Mouse (Mus musculus) embryonic facial prominence, embryonic 12.5 days (tissue): ENCODE data around the gene Sult1d1. TPM values are rescaled to one million over a fixed set of nuclear protein-coding genes. Genes with fewer than 3 reads are reported as not detected.
"Not testable (repeated sequence)": the region's sequence is repeated elsewhere in the genome, so short reads cannot be mapped to it uniquely, and the experiment has no call there.

Experiments used
- ATAC-seq: fragments of 200-750 bp; cut with Nextera tagmentation; 2 replicates; pipeline ENCODE4 v1.8.0; 2017; ENCODE audit not compliant: insufficient number of reproducible peaks, insufficient read depth, low FRiP score, low TSS enrichment
- H3K27ac ChIP-seq: fragments of 300-500 bp; sonication (generic); 2 replicates; pipeline ENCODE4 v1.5.1; 2016; ENCODE audit warnings: mild to moderate bottlenecking
- H3K27me3 ChIP-seq: fragments of 300-500 bp; sonication (generic); 2 replicates; pipeline ENCODE4 v1.6.1; 2016; ENCODE audit warnings: mild to moderate bottlenecking, moderate library complexity
- H3K36me3 ChIP-seq: fragments of 300-500 bp; sonication (generic); 2 replicates; pipeline ENCODE4 v1.6.1; 2016; ENCODE audit warnings: mild to moderate bottlenecking
- H3K4me1 ChIP-seq: fragments of 300-500 bp; sonication (generic); 2 replicates; pipeline ENCODE4 v1.6.1; 2016
- H3K4me2 ChIP-seq: fragments of 300-500 bp; sonication (generic); replicated peaks from 2 replicates; pipeline ENCODE4 v1.6.1; 2016; ENCODE audit warnings: mild to moderate bottlenecking, moderate library complexity
- H3K4me3 ChIP-seq: fragments of 300-500 bp; sonication (generic); 2 replicates; pipeline ENCODE4 v1.5.1; 2016; ENCODE audit warnings: mild to moderate bottlenecking
- H3K9ac ChIP-seq: fragments of 300-500 bp; sonication (generic); 2 replicates; pipeline ENCODE4 v1.6.1; 2016; ENCODE audit warnings: mild to moderate bottlenecking, moderate library complexity
- H3K9me3 ChIP-seq: fragments of 300-500 bp; sonication (generic); 2 replicates; pipeline ENCODE4 v1.6.1; 2016; ENCODE audit warnings: mild to moderate bottlenecking, moderate library complexity
- WGBS: fragments of 180-500 bp; shearing (Covaris S2); methylation state at CpG from one replicate; pipeline ENCODE4 v1.1.7; 2016; 5-methylcytosine and 5-hydroxymethylcytosine counted together
- microRNA-seq: library from miRNA; unstranded; fragments of <30 nt; microRNA quantifications from one replicate; pipeline ENCODE4, GENCODE M21; 2017
- polyA plus RNA-seq: library from polyadenylated mRNA; unstranded; fragments of >200 nt; fragmentation: Nextera tagmentation; extraction: Ambion mirVana; gene quantifications from 2 replicates; pipeline ENCODE4 v1.2.1, GENCODE M21; 2016

Sult1d1 gene
- polyA plus RNA-seq, 1 experiment from 2014 or later: not detected

DNA sequence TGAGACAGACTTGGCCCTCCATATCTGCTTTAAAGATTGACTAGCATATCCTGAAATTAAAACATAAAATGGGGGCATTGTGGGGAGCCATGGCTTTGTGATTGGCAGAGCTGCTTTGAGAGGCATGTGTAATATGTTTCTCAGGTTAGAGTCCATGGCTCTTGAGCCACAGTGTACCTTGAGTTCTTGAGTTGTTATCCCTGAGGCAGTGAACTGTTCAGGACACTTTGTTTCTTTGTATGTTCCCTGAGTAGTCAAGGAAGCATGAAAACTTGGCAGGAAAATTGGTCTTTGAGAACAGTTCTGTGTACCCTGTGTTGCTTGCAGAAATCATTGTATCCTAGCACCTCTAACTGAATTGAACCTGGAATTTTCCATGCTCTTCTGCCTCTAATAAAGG lies 5.9 kb downstream of the Sult1d1 start:
- no peaks in the 10 kb centered on the region for H3K4me1 ChIP-seq
- no peak for ATAC-seq
- H3K27ac ChIP-seq: no peak overlapping the region
- no peak overlapping the region for H3K4me2 ChIP-seq
- no peaks in the 10 kb centered on the region for H3K9me3 ChIP-seq
- no peaks in the 10 kb centered on the region for H3K27me3 ChIP-seq
- H3K4me3 ChIP-seq: no peak overlapping the region
- H3K9ac ChIP-seq: no peak overlapping the region
- H3K36me3 ChIP-seq: no peaks in the 10 kb centered on the region

DNA sequence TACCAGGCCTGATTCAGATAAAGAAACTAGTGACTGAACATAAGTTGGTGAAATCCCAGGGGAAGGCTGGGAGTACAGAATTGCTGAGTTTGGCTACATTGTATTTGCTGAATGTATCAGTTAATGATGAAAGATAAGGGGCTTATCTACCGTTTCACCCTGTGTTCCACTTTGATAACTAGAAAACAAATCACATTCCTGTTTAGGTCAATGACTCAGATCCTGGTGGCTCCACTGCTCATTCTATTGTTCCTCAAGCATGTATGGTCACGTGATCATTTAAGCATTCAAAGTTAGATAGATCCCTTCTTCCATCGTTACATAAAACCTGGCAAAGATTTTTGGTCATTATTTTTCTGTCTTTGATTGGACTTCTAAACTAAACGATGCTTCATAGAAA lies 6.3 kb downstream of the Sult1d1 start:
- Histone ChIP-seq H3K27me3 (no peaks in the 10 kb centered on the region), H3K4me3 (no peak overlapping the region), H3K36me3 (no peaks in the 10 kb centered on the region), H3K4me1 (no peaks in the 10 kb centered on the region), H3K4me2 (no peak overlapping the region), H3K9ac (no peak overlapping the region), H3K27ac (no peak overlapping the region), H3K9me3 (no peaks in the 10 kb centered on the region)
- no peak for ATAC-seq
- 79% methylated on average over 4 of the region's 4 CpGs for WGBS

DNA sequence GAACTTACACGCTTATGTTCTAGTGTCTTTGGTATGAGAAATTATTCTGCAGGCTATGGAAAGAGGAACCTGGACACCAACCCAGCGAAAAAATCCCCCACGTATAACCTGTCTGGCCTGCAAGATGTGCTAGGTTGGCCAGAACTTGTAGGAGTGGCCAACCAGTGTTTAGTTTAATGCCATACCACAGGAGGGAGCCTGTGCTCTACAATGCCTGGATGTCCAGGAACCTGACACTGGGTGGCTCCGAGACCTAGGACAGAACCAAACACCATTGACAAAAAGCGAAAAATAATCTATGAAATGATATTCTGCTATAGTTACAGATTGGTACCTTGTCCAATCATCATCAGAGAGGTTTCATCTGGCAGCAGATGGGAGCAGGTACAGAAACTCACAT lies 8.7 kb downstream of the Sult1d1 start:
- no peaks in the 10 kb centered on the region for H3K4me1 ChIP-seq
- no peak overlapping the region for H3K27ac ChIP-seq
- no peaks in the 10 kb centered on the region for H3K36me3 ChIP-seq
- 81% methylated on average over 5 of the region's 5 CpGs for WGBS
- H3K4me2 ChIP-seq: no peak overlapping the region
- no peak for ATAC-seq
- no peak overlapping the region for H3K4me3 ChIP-seq
- no peaks in the 10 kb centered on the region for H3K27me3 ChIP-seq
- no peaks in the 10 kb centered on the region for H3K9me3 ChIP-seq
- no peak overlapping the region for H3K9ac ChIP-seq

DNA sequence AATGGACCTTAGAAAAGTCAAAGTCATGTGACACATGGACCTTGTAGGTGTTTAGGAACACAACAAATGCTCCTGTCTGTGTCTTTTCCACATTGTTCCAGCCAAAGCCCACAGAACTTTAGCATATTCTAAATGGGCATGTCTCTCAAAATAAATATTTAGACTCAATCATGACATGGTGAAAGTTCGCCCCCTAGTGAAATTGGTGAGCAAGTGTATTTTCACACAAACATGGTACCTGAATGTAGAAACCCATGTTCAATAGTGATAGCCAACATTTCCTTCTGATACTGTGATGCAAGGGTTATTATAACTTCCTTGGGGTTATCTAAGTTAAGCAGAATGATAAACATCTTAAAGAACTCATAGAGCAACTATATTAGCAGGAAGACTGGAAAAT lies 17.9 kb downstream of the Sult1d1 start:
- H3K27ac ChIP-seq: no peak overlapping the region
- H3K4me1 ChIP-seq: no peaks in the 10 kb centered on the region
- no peak for ATAC-seq
- no peak overlapping the region for H3K4me2 ChIP-seq
- no peaks in the 10 kb centered on the region for H3K9me3 ChIP-seq
- no peaks in the 10 kb centered on the region for H3K27me3 ChIP-seq
- 27% methylated on average over 1 of the region's 1 CpGs for WGBS
- H3K4me3 ChIP-seq: no peak overlapping the region
- no peaks in the 10 kb centered on the region for H3K36me3 ChIP-seq
- no peak overlapping the region for H3K9ac ChIP-seq

DNA sequence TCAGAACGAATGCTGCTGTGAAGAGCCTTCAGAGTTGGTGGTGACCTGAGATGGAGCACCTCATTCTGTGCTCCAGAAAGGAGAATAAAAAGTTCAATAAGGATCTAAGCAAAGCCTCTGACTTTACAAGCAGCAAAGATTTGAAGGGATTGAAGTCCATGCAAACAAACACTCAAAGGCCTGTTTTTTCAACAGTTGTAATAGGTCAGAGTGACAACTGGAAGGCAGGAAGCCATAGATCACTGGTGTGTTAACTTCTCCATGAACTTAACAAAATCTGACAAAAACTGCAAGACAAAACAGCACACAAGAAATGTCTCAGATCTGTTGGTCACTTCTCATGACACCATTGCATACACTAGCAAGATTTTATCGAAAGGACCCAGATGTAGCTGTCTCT lies 30.7 kb downstream of the Sult1d1 start, which contains the start of gene Sult1b1:
TSS of gene Sult1b1 (minus strand) at position 85 of the 400 bp plus-strand sequence.
- WGBS: 91% methylated on average over 2 of the region's 2 CpGs

DNA sequence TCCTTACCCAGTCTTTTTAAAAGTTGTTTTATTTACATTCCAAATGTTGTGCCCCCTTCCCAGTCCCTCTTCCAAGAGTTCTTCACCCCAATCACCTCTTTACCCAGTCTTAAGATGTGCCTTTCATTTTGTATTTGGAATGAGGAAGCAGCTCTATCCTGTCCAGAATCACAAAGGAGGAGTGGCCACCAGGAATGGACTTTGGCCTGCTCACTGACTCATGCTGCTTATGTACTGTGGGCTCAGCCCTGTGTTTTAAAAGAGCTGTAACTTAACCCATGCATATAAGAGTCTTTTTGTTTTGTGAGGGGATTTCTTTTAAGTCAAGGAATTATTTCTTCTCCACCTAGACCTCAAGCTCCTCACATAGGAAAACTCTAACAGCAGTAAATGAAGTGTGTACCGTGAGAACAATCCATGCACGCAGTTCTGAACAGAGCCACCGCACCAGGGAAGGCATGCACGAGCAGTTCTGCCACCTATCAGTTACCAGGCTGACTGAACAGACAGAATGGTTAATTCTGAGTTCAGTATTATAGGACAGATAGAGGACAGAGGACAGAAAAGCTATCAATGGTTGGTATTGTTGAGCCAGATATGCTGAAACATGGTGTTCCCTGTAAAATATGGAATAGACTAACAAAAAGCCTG lies 32.7 kb downstream of the Sult1d1 start:
- H3K36me3 ChIP-seq: no peaks in the 10 kb centered on the region
- 69% methylated on average over 4 of the region's 4 CpGs for WGBS
- no peak overlapping the region for H3K4me2 ChIP-seq
- H3K27me3 ChIP-seq: no peaks in the 10 kb centered on the region
- H3K9me3 ChIP-seq: no peaks in the 10 kb centered on the region
- no peak for ATAC-seq
- no peak overlapping the region for H3K9ac ChIP-seq
- H3K4me1 ChIP-seq: no peaks in the 10 kb centered on the region
- no peak overlapping the region for H3K4me3 ChIP-seq
- H3K27ac ChIP-seq: no peak overlapping the region

More for the DNA sequence above, 30.7 kb downstream of the Sult1d1 start, which contains the start of gene Sult1b1:
- Histone ChIP-seq H3K36me3 (no peaks in the 10 kb centered on the region), H3K4me1 (no peaks in the 10 kb centered on the region), H3K27ac (no peak within 1 kb of the TSS), H3K4me2 (no peak within 1 kb of the TSS), H3K27me3 (no peaks in the 10 kb centered on the region), H3K9me3 (no peaks in the 10 kb centered on the region), H3K4me3 (no peak within 1 kb of the TSS), H3K9ac (no peak within 1 kb of the TSS)
- ATAC-seq: no peak

DNA sequence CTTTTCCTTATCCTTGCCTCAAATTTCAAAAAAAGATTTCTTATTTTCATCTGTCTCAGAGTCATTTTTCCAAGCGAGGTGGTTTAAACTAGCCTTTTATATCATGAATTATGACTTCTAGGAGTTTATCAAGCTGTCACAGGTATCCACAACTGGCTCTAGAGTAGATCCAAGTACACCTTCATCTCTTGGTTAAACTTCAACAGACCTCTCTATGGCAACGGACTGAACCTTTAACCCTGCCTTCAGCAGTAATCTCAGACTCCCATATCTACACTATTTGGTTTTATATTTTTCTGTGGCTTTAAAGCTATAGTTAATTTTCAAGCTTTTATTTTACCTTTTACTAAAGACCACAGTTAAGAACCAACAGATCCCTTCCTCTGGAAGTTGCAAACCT lies 36.5 kb downstream of the Sult1d1 start:
- 74% methylated on average over 2 of the region's 2 CpGs for WGBS
- no peak for ATAC-seq
- no peak overlapping the region for H3K9ac ChIP-seq

DNA sequence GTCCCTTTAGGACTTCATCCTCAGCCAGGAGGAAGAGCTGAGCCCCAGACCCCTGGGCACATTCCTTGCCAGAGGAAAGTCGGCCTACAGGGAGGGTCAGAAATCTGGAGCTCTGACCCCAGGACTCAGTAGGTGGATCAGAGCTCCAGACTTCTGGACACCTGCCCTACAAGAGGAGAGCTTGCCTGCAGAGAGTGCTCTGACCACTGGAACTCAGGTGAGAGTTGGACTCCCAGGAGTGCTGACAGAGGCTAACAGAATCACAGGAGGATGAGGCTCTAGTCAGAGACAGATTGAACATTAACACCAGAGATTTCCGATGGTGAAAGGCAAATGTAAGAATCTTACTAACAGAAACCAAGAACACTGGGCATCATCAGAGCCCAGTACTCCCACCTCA lies 45.3 kb downstream of the Sult1d1 start:
- WGBS: 90% methylated on average over 2 of the region's 2 CpGs
- not testable (repeated sequence) for H3K36me3 ChIP-seq, H3K4me2 ChIP-seq, ATAC-seq, H3K4me1 ChIP-seq, H3K9ac ChIP-seq, H3K27ac ChIP-seq, H3K4me3 ChIP-seq, H3K27me3 ChIP-seq, H3K9me3 ChIP-seq

More for the DNA sequence above, 36.5 kb downstream of the Sult1d1 start:
- no peaks in the 10 kb centered on the region for H3K4me1 ChIP-seq
- no peaks in the 10 kb centered on the region for H3K27me3 ChIP-seq
- H3K4me3 ChIP-seq: no peak overlapping the region
- no peak overlapping the region for H3K4me2 ChIP-seq
- H3K9me3 ChIP-seq: no peaks in the 10 kb centered on the region
- H3K27ac ChIP-seq: no peak overlapping the region
- H3K36me3 ChIP-seq: no peaks in the 10 kb centered on the region

DNA sequence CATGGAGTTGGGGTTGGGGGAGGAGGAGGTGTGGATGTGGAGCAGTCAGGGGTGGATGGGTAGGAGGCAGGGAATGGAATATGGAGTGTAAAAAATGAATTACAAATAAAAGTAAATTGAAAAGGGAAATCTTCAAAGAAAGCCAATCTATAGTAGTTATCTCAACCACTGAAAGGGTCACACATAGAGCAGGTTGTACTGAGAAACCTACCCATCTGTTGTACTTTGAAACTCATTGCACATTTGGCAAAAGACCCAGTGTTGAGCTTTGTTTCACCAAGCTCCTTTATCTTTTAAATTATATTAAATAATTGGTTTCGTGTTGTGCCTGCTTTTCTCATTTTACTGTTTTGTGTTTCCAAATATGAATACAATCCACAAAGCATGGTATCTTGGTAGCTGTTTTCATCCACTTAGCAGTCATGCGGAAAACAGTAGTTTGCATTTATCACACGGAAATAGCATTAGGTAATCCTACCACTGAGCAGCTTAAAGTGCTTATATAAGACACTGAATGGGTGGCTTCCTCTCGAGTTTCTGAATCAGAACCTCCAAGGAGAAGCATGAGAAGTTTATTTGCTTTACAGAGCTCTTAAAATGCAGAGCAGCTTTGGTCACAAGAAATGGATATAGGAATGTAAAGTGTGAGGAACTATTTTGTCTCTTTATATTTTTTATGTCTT lies 62.9 kb downstream of the Sult1d1 start:
- Histone ChIP-seq H3K4me1 (no peaks in the 10 kb centered on the region), H3K9me3 (no peaks in the 10 kb centered on the region), H3K4me2 (no peak overlapping the region), H3K36me3 (no peaks in the 10 kb centered on the region), H3K27me3 (no peaks in the 10 kb centered on the region), H3K9ac (no peak overlapping the region), H3K27ac (no peak overlapping the region), H3K4me3 (no peak overlapping the region)
- WGBS: 57% methylated on average over 4 of the region's 4 CpGs
- ATAC-seq: no peak

Small RNAs within 50 kb of the gene (microRNA-seq; reads per million reads assigned to microRNA genes)
- gene Mir3969: not detected

Other genes starting within 250 kb of the Sult1d1 start
- gene Ugt2a3, start 231.8 kb downstream of the Sult1d1 start, polyA plus RNA-seq: not detected in 2 replicates
- gene Ugt2b38, start 144.8 kb downstream of the Sult1d1 start, polyA plus RNA-seq: not detected in 2 replicates
- 0.45 TPM in 1 of 2 replicates, not detected in the other for gene Ugt2a2, start 86.8 kb downstream of the Sult1d1 start, polyA plus RNA-seq
- gene Gm43638, start 82.2 kb downstream of the Sult1d1 start, polyA plus RNA-seq: not detected in 2 replicates
- 3.7 and 4.2 TPM in 2 replicates for gene Ugt2a1, start 78.2 kb downstream of the Sult1d1 start, polyA plus RNA-seq
- 0.18 TPM in 1 of 2 replicates, not detected in the other for gene Sult1b1, start 30.8 kb downstream of the Sult1d1 start, polyA plus RNA-seq
- 3.5 and 4.3 TPM in 2 replicates for gene Sult1e1, start 22.6 kb upstream of the Sult1d1 start, polyA plus RNA-seq
- not detected in 2 replicates for gene Csn1s1, start 97.2 kb upstream of the Sult1d1 start, polyA plus RNA-seq
- gene Csn2, start 130.6 kb upstream of the Sult1d1 start, polyA plus RNA-seq: not detected in 2 replicates
- not detected in 2 replicates for gene Csn1s2a, start 205.5 kb upstream of the Sult1d1 start, polyA plus RNA-seq
- not detected in 2 replicates for gene Csn1s2b, start 239.1 kb upstream of the Sult1d1 start, polyA plus RNA-seq